Mouse (Mus musculus) liver, embryonic 13.5 days (tissue): ENCODE data around the gene Acsl4. TPM values are rescaled to one million over a fixed set of nuclear protein-coding genes. Genes with fewer than 3 reads are reported as not detected.

Experiments
- ATAC-seq: fragments of 200-750 bp; cut with Nextera tagmentation; 2 replicates; pipeline ENCODE4 v1.8.0; 2017; ENCODE audit warnings: low read depth, mild to moderate bottlenecking, moderate number of reproducible peaks, moderate library complexity
- DNase-seq: peaks from one replicate; pipeline ENCODE4 v3.0.0; 2022
- H3K27ac ChIP-seq: fragments of 300-500 bp; sonication (generic); 2 replicates; pipeline ENCODE4 v1.5.1; 2015; ENCODE audit warnings: moderate library complexity, mild to moderate bottlenecking, inconsistent platforms
- H3K27me3 ChIP-seq: fragments of 300-500 bp; sonication (generic); 2 replicates; pipeline ENCODE4 v1.6.1; 2015; ENCODE audit warnings: mild to moderate bottlenecking, inconsistent platforms
- H3K36me3 ChIP-seq: fragments of 300-500 bp; sonication (generic); 2 replicates; pipeline ENCODE4 v1.6.1; 2015; ENCODE audit warnings: mild to moderate bottlenecking, inconsistent platforms
- H3K4me1 ChIP-seq: fragments of 300-500 bp; sonication (generic); replicated peaks from 2 replicates; pipeline ENCODE4 v1.6.1; 2015; ENCODE audit warnings: inconsistent platforms
- H3K4me2 ChIP-seq: fragments of 300-500 bp; sonication (generic); 2 replicates; pipeline ENCODE4 v1.6.1; 2015; ENCODE audit warnings: inconsistent platforms, mild to moderate bottlenecking, moderate library complexity
- H3K4me3 ChIP-seq: fragments of 300-500 bp; sonication (generic); replicated peaks from 2 replicates; pipeline ENCODE4 v1.5.1; 2015; ENCODE audit warnings: mild to moderate bottlenecking, inconsistent platforms
- H3K9ac ChIP-seq: fragments of 300-500 bp; sonication (generic); 2 replicates; pipeline ENCODE4 v1.6.1; 2015; ENCODE audit warnings: mild to moderate bottlenecking, inconsistent platforms
- H3K9me3 ChIP-seq: fragments of 300-500 bp; sonication (generic); replicated peaks from 2 replicates; pipeline ENCODE4 v1.6.1; 2016; ENCODE audit warnings: inconsistent platforms
- WGBS: fragments of 180-500 bp; shearing (Covaris S2); methylation state at CpG from one replicate; pipeline ENCODE4 v1.1.7; 2015; ENCODE audit not compliant: insufficient replicate concordance; 5-methylcytosine and 5-hydroxymethylcytosine counted together
- polyA plus RNA-seq: library from polyadenylated mRNA; unstranded; fragments of >200 nt; fragmentation: Nextera tagmentation; extraction: Ambion mirVana; gene quantifications from 2 replicates; pipeline ENCODE4 v1.2.1, GENCODE M21; 2015

Gene Acsl4
- polyA plus RNA-seq, 1 experiment from 2014 or later = 13.7 TPM

DNA sequence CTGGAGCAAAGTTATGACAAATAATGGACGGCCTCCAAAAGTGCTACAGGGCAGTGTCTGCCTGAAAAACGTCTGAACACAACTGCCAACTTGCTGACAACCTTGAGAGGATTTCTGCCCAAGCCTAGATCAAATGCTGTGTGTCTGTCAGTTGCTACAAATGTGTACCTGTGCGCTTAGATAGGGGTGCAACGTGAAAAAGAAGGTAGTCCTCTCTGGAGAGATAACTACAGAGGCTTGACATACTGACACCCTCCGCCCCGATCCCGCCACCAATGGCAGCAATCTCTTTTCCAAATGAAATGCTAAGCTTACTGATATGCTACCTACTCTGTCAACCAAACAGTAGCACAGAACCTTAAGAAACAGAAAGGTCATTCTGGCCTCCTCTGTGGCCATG is 31.3 kb downstream of the Acsl4 start:
- Histone ChIP-seq H3K4me1 (peaks cover 32% of the 10 kb centered on the region), H3K27me3 (no peaks in the 10 kb centered on the region), H3K4me2 (peak overlapping the region; percentile 53), H3K9ac (no peak overlapping the region), H3K9me3 (no peaks in the 10 kb centered on the region), H3K27ac (peak overlapping the region; percentile 90), H3K36me3 (no peaks in the 10 kb centered on the region), H3K4me3 (peak overlapping the region; percentile 22; the same call in 1 of the 2 replicates)
- DNase-seq (peak; percentile 65), ATAC-seq (peak; percentile 98)
- WGBS = 28% methylated on average over 7 of the region's 7 CpGs

DNA sequence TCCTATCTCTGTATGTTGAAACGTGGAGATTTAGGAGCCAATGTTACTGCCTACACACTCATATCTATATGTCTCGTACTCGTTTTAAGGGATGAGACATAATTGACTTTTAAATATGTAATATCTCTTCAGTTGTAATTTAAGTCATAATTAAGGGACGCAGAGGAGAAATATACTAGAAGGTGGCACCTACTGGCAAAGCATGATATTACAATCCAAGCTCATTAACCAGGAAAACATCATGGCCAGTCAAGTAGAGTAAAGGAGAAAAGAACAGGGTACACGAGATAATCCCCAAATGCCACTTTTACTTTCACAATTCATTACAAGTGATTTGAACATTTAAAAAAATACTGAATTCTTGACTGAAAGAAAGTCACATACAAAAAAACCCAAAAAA is 31.9 kb downstream of the Acsl4 start:
- no peak overlapping the region for H3K4me3 ChIP-seq

GRCm38 (mm10) chrX:142336207-142336606 is 54.1 kb downstream of the Acsl4 start:
- 84% methylated on average over 6 of the region's 6 CpGs for WGBS
- ATAC-seq (no peak), DNase-seq (no peak)
- H3K36me3 ChIP-seq = peaks cover 20% of the 10 kb centered on the region; the same call in 1 of the 2 replicates
- no peaks in the 10 kb centered on the region for H3K9me3 ChIP-seq
- H3K4me3 ChIP-seq = no peak overlapping the region
- H3K4me1 ChIP-seq = no peaks in the 10 kb centered on the region
- H3K9ac ChIP-seq = no peak overlapping the region
- H3K4me2 ChIP-seq = no peak overlapping the region
- no peaks in the 10 kb centered on the region for H3K27me3 ChIP-seq
- no peak overlapping the region for H3K27ac ChIP-seq

More for the DNA sequence above, 31.9 kb downstream of the Acsl4 start:
- peak overlapping the region; percentile 53 for H3K4me2 ChIP-seq
- 54% methylated on average over 5 of the region's 5 CpGs for WGBS
- DNase-seq (no peak), ATAC-seq (no peak)
- H3K4me1 ChIP-seq = peaks cover 28% of the 10 kb centered on the region
- no peaks in the 10 kb centered on the region for H3K9me3 ChIP-seq
- H3K27ac ChIP-seq = peak overlapping the region; percentile 90
- no peak overlapping the region for H3K9ac ChIP-seq
- no peaks in the 10 kb centered on the region for H3K36me3 ChIP-seq
- no peaks in the 10 kb centered on the region for H3K27me3 ChIP-seq

DNA sequence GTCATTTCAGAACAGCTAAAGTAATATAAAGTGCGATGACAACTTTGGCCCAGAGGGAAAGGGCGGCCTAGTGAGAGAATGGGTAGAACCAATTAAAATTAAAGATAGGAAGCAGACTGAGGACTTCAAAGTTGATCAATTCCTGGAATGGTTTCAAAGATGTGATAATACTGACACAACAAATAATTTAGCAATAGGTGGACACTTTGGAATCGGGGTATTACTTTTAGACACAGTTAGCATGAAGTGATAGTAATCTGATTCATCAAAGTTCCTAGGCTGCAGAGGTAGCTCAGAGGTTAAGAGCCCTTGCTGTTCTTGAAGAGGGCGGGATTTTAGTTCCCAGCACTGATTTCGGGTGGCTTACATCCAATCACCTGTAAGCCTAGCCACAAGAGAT is 54.8 kb downstream of the Acsl4 start:
- ATAC-seq (no peak), DNase-seq (no peak)
- Histone ChIP-seq H3K36me3 (peaks cover 17% of the 10 kb centered on the region; the same call in 1 of the 2 replicates), H3K4me2 (no peak overlapping the region), H3K27me3 (no peaks in the 10 kb centered on the region), H3K9me3 (no peaks in the 10 kb centered on the region), H3K4me1 (no peaks in the 10 kb centered on the region), H3K4me3 (no peak overlapping the region), H3K9ac (no peak overlapping the region), H3K27ac (no peak overlapping the region)
- 79% methylated on average over 5 of the region's 5 CpGs for WGBS

DNA sequence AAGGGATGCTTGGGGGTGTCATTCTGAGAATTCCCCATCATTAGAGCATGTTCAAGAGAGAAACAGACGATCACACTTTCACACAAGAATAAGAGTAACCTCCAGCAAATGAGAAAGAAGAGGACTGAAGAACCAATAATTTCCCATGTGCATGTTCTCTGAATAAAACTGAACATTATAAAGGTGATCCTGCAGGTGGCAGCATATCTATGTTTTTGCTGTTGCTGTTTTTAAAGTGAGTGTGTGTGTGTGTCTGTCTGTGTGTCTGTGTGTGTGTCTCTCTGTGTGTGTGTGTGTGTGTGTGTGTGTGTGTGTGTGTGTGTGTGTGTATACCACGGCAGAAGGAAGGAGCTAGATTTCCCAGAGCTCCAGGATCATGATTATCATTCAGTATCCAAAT is 64.6 kb downstream of the Acsl4 start:
- Histone ChIP-seq H3K4me3 (no peak overlapping the region), H3K9ac (no peak overlapping the region), H3K27ac (no peak overlapping the region), H3K4me2 (no peak overlapping the region), H3K36me3 (peaks cover 11% of the 10 kb centered on the region; the same call in 1 of the 2 replicates), H3K27me3 (no peaks in the 10 kb centered on the region), H3K9me3 (no peaks in the 10 kb centered on the region), H3K4me1 (no peaks in the 10 kb centered on the region)
- no peak for ATAC-seq
- no peak for DNase-seq
- WGBS = 68% methylated on average over 1 of the region's 2 CpGs

DNA sequence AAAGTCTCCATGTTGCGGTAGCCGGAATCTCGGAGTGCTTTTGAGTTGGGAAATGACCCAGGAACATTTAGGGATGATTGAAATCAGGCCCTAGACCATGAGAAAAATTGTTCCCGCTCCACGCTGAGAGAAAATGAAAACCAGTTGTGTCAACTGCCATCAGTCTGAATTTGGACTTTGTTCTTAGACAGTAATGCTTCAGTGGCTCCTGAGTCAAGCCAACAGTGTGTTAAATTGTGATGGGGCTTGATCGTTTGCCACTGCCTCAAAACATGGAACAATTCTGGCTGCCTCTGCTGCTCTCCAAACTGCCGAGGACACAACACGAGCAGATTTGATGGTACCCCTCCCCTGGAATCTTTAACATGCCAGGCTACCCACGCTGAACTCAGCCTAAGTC is 74.2 kb downstream of the Acsl4 start:
- Histone ChIP-seq H3K4me2 (no peak overlapping the region), H3K36me3 (no peaks in the 10 kb centered on the region), H3K4me3 (no peak overlapping the region), H3K27me3 (no peaks in the 10 kb centered on the region), H3K9ac (no peak overlapping the region), H3K9me3 (no peaks in the 10 kb centered on the region), H3K4me1 (no peaks in the 10 kb centered on the region), H3K27ac (no peak overlapping the region)
- 74% methylated on average over 9 of the region's 9 CpGs for WGBS
- no peak for ATAC-seq
- DNase-seq = no peak

- ATAC-seq = no peak
- Histone ChIP-seq H3K4me1 (no peaks in the 10 kb centered on the region), H3K27ac (no peak overlapping the region), H3K9me3 (no peaks in the 10 kb centered on the region), H3K36me3 (no peaks in the 10 kb centered on the region), H3K9ac (no peak overlapping the region), H3K4me2 (no peak overlapping the region), H3K27me3 (no peaks in the 10 kb centered on the region), H3K4me3 (no peak overlapping the region)
- no peak for DNase-seq
- WGBS = 63% methylated on average over 8 of the region's 8 CpGs
Measured at GRCm38 (mm10) chrX:142315270-142315669, 75.1 kb downstream of the Acsl4 start.

- no peak overlapping the region for H3K9ac ChIP-seq
- no peak overlapping the region for H3K4me2 ChIP-seq
- no peak for ATAC-seq
- DNase-seq = peak; percentile 12
- H3K27ac ChIP-seq = no peak overlapping the region
- no peaks in the 10 kb centered on the region for H3K36me3 ChIP-seq
- H3K4me3 ChIP-seq = no peak overlapping the region
- H3K27me3 ChIP-seq = no peaks in the 10 kb centered on the region
- WGBS = 39% methylated on average over 11 of the region's 11 CpGs
- H3K9me3 ChIP-seq = no peaks in the 10 kb centered on the region
- H3K4me1 ChIP-seq = no peaks in the 10 kb centered on the region
Measured at GRCm38 (mm10) chrX:142314307-142315024, 75.9 kb downstream of the Acsl4 start.

DNA sequence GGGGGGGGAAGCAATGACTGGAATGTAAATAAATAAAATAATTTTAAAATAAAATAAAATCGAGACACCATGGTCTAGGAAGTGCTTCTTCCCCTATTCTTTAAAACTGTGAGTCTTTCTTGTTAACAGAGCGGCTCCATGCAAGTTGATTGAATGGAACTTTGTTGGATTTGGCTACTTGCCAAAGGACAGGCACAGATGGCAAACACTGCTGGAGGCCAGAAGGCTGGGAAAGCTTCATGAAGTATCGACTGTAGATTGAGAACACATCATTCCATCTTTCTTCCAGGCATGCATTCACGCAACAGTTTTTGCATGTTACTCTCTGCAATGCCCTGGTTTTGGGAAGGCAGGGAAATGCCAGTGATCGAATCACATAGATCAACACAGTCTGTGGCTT is 79.9 kb downstream of the Acsl4 start:
- Histone ChIP-seq H3K4me1 (no peaks in the 10 kb centered on the region), H3K27ac (no peak overlapping the region), H3K4me2 (no peak overlapping the region), H3K4me3 (no peak overlapping the region), H3K9ac (no peak overlapping the region), H3K36me3 (no peaks in the 10 kb centered on the region), H3K27me3 (peaks cover 22% of the 10 kb centered on the region), H3K9me3 (no peaks in the 10 kb centered on the region)
- ATAC-seq = no peak
- whole genome bisulfite sequencing = 56% methylated on average over 5 of the region's 5 CpGs
- DNase-seq = no peak

GRCm38 (mm10) chrX:142305869-142306581 is 84.3 kb downstream of the Acsl4 start, which contains the start of gene Kcne1l:
Kcne1l (minus strand) TSS chrX:142306294.
- Histone ChIP-seq H3K9ac (no peak within 1 kb of the TSS), H3K9me3 (no peaks in the 10 kb centered on the region), H3K27ac (no peak within 1 kb of the TSS), H3K27me3 (peaks cover 35% of the 10 kb centered on the region), H3K4me3 (peak within 1 kb of the TSS; percentile 19), H3K36me3 (no peaks in the 10 kb centered on the region), H3K4me2 (peak within 1 kb of the TSS; percentile 42), H3K4me1 (no peaks in the 10 kb centered on the region)
- 34% methylated on average over 27 of the region's 33 CpGs for WGBS
- DNase-seq (no peak), ATAC-seq (no peak)

GRCm38 (mm10) chrX:142305010-142305868 is 85.1 kb downstream of the Acsl4 start:
- peak overlapping the region; percentile 19 for H3K4me3 ChIP-seq
- no peaks in the 10 kb centered on the region for H3K36me3 ChIP-seq
- no peak overlapping the region for H3K9ac ChIP-seq
- ATAC-seq = no peak
- peaks cover 35% of the 10 kb centered on the region for H3K27me3 ChIP-seq
- no peak overlapping the region for H3K27ac ChIP-seq
- 30% methylated on average over 32 of the region's 35 CpGs for WGBS
- DNase-seq = no peak
- H3K4me1 ChIP-seq = no peaks in the 10 kb centered on the region
- peak overlapping the region; percentile 42 for H3K4me2 ChIP-seq
- no peaks in the 10 kb centered on the region for H3K9me3 ChIP-seq
